Mouse (Mus musculus): ENCODE data around the gene Ak2. TPM values are rescaled to one million over a fixed set of nuclear protein-coding genes. Genes with fewer than 3 reads are reported as not detected.
A peak's percentile ranks its signal among the peaks of the same experiment; 100 is the strongest.

Ak2 gene
- polyA plus RNA-seq, 1 experiment from 2014 or later: 149 TPM

DNA sequence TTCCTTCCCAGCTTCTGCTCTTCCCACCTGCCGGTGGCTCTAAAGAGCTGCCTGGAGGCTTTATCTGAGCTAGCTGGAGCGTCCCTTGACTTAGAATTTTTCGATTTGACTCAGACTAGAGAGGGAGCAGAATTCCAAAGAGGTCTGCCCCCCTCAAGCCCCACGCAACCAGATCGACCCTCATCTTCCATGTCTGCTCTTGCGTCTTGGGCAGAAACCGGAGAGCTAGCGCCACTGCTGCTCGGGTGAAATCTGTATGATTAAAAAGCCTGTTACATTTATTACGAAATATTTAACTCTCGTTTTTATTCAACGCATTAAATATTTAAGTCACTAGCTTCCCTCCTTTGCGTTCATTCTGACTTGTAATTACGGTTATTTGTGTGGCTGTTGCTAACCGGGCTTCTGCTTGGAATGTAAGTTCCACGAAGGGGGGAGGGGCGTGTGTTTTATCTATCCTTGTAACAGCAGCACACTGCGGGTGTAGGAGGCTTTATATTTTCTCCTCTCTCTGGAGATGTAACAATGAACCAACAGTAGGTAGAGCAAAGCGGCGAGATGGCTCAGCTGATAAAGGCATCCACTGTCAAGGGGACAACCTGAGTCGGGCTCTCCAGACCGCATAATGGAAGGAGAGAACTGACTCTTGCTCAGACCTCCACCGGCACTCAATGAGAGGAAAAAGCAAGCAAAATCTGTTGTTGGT lies 57.7 kb downstream of the Ak2 start:
- Histone ChIP-seq H3K36me3 (no peaks in the 10 kb centered on the region), H3K27me3 (peaks cover 33% of the 10 kb centered on the region), H3K27ac (peak overlapping the region; percentile 66), H3K4me3 (peak overlapping the region; percentile 62), H3K4me1 (replicated peaks) (peaks cover 23% of the 10 kb centered on the region), H3K4me2 (peak overlapping the region; percentile 99), H3K9ac (peak overlapping the region; percentile 58), H3K9me3 (replicated peaks) (no peaks in the 10 kb centered on the region)
- ATAC-seq (replicated peaks; ENCODE audit: insufficient number of reproducible peaks, insufficient read depth, low FRiP score, low read depth): no peak
- 4% methylated on average over 23 of the region's 23 CpGs for WGBS

GRCm38 (mm10) chr4:129050365-129050764 lies 58.6 kb downstream of the Ak2 start:
- H3K27ac ChIP-seq: no peak overlapping the region
- no peaks in the 10 kb centered on the region for H3K9me3 ChIP-seq (replicated peaks)
- peaks cover 23% of the 10 kb centered on the region for H3K4me1 ChIP-seq (replicated peaks)
- no peak for ATAC-seq (replicated peaks; ENCODE audit: insufficient number of reproducible peaks, insufficient read depth, low FRiP score, low read depth)
- no peak overlapping the region for H3K4me2 ChIP-seq
- no peak overlapping the region for H3K9ac ChIP-seq
- H3K36me3 ChIP-seq: no peaks in the 10 kb centered on the region
- WGBS: 65% methylated on average over 4 of the region's 4 CpGs
- H3K27me3 ChIP-seq: peaks cover 32% of the 10 kb centered on the region
- no peak overlapping the region for H3K4me3 ChIP-seq

DNA sequence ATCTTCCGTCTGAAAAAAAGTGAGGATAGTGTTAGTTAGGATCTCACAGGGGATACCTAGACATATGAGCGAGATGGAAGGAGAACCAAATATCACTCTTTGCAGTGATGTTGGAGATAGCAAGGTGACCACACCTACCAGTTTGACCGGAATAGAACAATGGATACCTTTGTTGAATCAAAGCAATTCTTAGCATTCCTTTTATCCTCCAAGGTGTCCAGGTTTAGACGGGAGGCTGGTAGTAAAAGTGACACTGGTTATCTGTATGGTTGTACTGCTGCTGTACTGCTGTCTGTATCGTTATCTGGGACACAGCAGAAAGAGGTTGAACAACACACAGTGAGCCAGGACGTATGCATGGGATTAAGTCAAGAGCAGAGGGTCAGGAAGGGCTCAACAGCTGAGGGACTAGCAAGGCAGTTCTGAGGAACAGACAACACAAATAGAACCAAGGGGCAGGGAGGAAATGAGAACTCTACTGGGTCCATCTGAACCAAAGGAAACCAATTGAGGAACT lies 59.2 kb downstream of the Ak2 start:
- no peak overlapping the region for H3K4me2 ChIP-seq
- H3K4me3 ChIP-seq: no peak overlapping the region
- H3K36me3 ChIP-seq: no peaks in the 10 kb centered on the region
- H3K27me3 ChIP-seq: peaks cover 28% of the 10 kb centered on the region
- no peak for ATAC-seq (replicated peaks; ENCODE audit: insufficient number of reproducible peaks, insufficient read depth, low FRiP score, low read depth)
- no peak overlapping the region for H3K9ac ChIP-seq
- peaks cover 23% of the 10 kb centered on the region for H3K4me1 ChIP-seq (replicated peaks)
- 47% methylated on average over 6 of the region's 6 CpGs for WGBS
- H3K27ac ChIP-seq: no peak overlapping the region
- H3K9me3 ChIP-seq (replicated peaks): no peaks in the 10 kb centered on the region

DNA sequence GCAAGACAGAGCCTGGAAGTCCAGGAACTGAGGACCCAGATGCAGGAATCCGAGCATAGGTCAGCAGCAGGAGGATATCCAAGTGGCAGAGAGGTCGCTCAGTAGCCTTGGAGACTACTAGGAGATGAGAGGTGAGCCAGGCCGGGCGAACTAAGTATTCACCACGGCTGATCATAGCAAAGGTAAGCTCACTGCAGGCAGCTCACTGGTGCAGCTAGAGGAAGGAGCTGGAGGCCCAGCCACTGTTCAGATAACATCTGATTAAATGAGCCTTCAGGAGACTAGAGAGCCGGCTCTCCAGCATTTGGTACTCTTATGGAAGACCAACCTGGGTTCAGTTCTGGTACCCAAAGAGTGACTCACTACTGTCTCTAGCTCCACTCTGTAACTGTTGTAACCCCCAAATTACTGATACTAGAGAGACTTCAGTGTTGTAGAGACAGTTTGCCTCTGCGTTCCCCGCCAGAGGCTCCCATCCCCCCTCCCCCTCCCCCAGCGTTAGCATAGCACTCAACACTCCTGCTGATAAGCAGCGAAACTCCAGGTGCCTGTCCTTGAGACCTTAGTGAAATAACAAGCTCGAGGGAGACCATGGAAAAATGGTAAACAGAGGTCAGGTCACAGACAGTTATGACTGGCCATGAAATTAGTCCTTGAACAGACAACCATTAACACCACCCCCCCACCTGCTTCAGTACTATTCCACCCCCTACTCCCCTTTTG lies 59.9 kb downstream of the Ak2 start:
- H3K9me3 ChIP-seq (replicated peaks): no peaks in the 10 kb centered on the region
- no peak overlapping the region for H3K9ac ChIP-seq
- no peak overlapping the region for H3K4me2 ChIP-seq
- H3K36me3 ChIP-seq: no peaks in the 10 kb centered on the region
- peaks cover 23% of the 10 kb centered on the region for H3K4me1 ChIP-seq (replicated peaks)
- ATAC-seq (replicated peaks; ENCODE audit: insufficient number of reproducible peaks, insufficient read depth, low FRiP score, low read depth): no peak
- peaks cover 22% of the 10 kb centered on the region for H3K27me3 ChIP-seq
- WGBS: 16% methylated on average over 11 of the region's 11 CpGs
- H3K27ac ChIP-seq: no peak overlapping the region
- no peak overlapping the region for H3K4me3 ChIP-seq

DNA sequence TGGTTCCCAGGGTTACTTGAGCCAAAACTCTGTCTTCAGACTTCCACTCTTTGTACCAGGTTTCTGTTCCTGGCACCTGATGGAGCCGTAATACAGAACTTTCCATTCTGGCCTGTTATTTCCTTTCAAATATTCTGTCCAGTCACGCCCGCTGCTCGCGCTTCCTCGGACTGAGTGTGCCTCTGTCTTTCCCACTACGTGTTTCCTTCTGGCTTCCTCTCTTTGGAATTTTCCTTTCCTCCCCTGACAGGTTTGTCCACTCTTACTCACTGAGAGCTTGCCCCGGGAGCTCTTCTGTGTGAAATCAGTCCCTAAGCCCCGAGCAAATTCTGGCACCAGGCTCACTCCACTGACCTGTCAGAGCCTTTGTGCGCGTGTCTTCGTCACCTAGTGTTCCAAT lies 63.0 kb downstream of the Ak2 start:
- Histone ChIP-seq H3K4me3 (no peak overlapping the region), H3K4me1 (replicated peaks) (peaks cover 29% of the 10 kb centered on the region), H3K4me2 (no peak overlapping the region), H3K9ac (no peak overlapping the region), H3K27ac (no peak overlapping the region), H3K36me3 (no peaks in the 10 kb centered on the region), H3K9me3 (replicated peaks) (no peaks in the 10 kb centered on the region), H3K27me3 (peaks cover 9% of the 10 kb centered on the region; the same call in 1 of the 2 replicates)
- ATAC-seq (replicated peaks; ENCODE audit: insufficient number of reproducible peaks, insufficient read depth, low FRiP score, low read depth): no peak
- 67% methylated on average over 12 of the region's 12 CpGs for WGBS

GRCm38 (mm10) chr4:129055562-129055961 lies 63.8 kb downstream of the Ak2 start:
- no peak overlapping the region for H3K9ac ChIP-seq
- H3K9me3 ChIP-seq (replicated peaks): no peaks in the 10 kb centered on the region
- no peak overlapping the region for H3K27ac ChIP-seq
- no peak overlapping the region for H3K4me3 ChIP-seq
- H3K4me1 ChIP-seq (replicated peaks): peaks cover 31% of the 10 kb centered on the region
- ATAC-seq (replicated peaks; ENCODE audit: insufficient number of reproducible peaks, insufficient read depth, low FRiP score, low read depth): no peak
- no peak overlapping the region for H3K4me2 ChIP-seq
- H3K36me3 ChIP-seq: no peaks in the 10 kb centered on the region
- WGBS: 81% methylated on average over 5 of the region's 5 CpGs
- H3K27me3 ChIP-seq: 0 out of 2 replicates have a peak, but pooled peaks cover 5% of the 10 kb centered on the region

GRCm38 (mm10) chr4:129057533-129058206 lies 65.9 kb downstream of the Ak2 start:
- peaks cover 19% of the 10 kb centered on the region for H3K4me1 ChIP-seq (replicated peaks)
- ATAC-seq (replicated peaks; ENCODE audit: insufficient number of reproducible peaks, insufficient read depth, low FRiP score, low read depth): peak; percentile 95
- peak overlapping the region; percentile 92 for H3K27ac ChIP-seq
- H3K4me3 ChIP-seq: peak overlapping the region; percentile 93
- H3K4me2 ChIP-seq: peak overlapping the region; percentile 100
- no peaks in the 10 kb centered on the region for H3K9me3 ChIP-seq (replicated peaks)
- no peaks in the 10 kb centered on the region for H3K27me3 ChIP-seq
- peak overlapping the region; percentile 95 for H3K9ac ChIP-seq
- 4% methylated on average over 44 of the region's 44 CpGs for WGBS
- H3K36me3 ChIP-seq: no peaks in the 10 kb centered on the region

- peaks cover 19% of the 10 kb centered on the region for H3K4me1 ChIP-seq (replicated peaks)
- H3K36me3 ChIP-seq: no peaks in the 10 kb centered on the region
- H3K4me2 ChIP-seq: peak within 1 kb of the TSS; percentile 100
- peak; percentile 52 for ATAC-seq (replicated peaks; ENCODE audit: insufficient number of reproducible peaks, insufficient read depth, low FRiP score, low read depth)
- H3K4me3 ChIP-seq: peak within 1 kb of the TSS; percentile 93
- peak within 1 kb of the TSS; percentile 92 for H3K27ac ChIP-seq
- no peaks in the 10 kb centered on the region for H3K27me3 ChIP-seq
- under 1% methylated on average over 80 of the region's 107 CpGs for WGBS
- no peaks in the 10 kb centered on the region for H3K9me3 ChIP-seq (replicated peaks)
- H3K9ac ChIP-seq: peak within 1 kb of the TSS; percentile 95
Observed at GRCm38 (mm10) chr4:129058207-129059092, 66.7 kb downstream of the Ak2 start, which contains the start of gene Rnf19b. TSS of gene Rnf19b (plus strand) at chr4:129058271.

DNA sequence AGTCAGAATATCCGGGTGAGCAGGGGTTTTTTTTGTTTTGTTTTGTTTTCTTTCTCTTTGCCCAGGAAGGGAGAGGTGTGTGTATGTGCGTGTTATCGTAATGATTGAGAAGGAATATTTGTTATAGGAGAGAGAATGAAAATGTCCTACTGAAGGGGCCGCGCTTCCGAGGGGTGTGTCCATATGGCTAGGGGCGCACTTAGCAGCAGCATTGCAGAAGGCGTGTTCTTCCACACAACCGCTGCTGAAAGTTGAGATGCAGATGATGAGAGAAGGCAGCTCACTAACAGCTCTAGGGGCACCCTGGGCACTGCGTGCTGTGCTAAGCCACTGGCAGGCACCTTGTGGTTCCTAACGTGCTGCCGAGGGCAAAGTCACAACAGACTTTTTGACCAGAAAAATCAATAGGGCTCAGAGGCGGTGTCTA lies 67.4 kb downstream of the Ak2 start:
- WGBS: 4% methylated on average over 13 of the region's 13 CpGs

GRCm38 (mm10) chr4:129059922-129060321 lies 68.2 kb downstream of the Ak2 start:
- Histone ChIP-seq H3K4me2 (peak overlapping the region; percentile 100), H3K4me3 (peak overlapping the region; percentile 93), H3K27me3 (no peaks in the 10 kb centered on the region), H3K9ac (peak overlapping the region; percentile 95; the same call in 1 of the 2 replicates), H3K27ac (no peak overlapping the region), H3K4me1 (replicated peaks) (peaks cover 19% of the 10 kb centered on the region), H3K9me3 (replicated peaks) (no peaks in the 10 kb centered on the region), H3K36me3 (no peaks in the 10 kb centered on the region)
- no peak for ATAC-seq (replicated peaks; ENCODE audit: insufficient number of reproducible peaks, insufficient read depth, low FRiP score, low read depth)
- 42% methylated on average over 4 of the region's 4 CpGs for WGBS

More for the DNA sequence above, 67.4 kb downstream of the Ak2 start:
- H3K36me3 ChIP-seq: no peaks in the 10 kb centered on the region
- peak overlapping the region; percentile 93 for H3K4me3 ChIP-seq
- H3K4me1 ChIP-seq (replicated peaks): peaks cover 19% of the 10 kb centered on the region
- H3K4me2 ChIP-seq: peak overlapping the region; percentile 100
- H3K27me3 ChIP-seq: no peaks in the 10 kb centered on the region
- peak overlapping the region; percentile 95 for H3K9ac ChIP-seq
- no peaks in the 10 kb centered on the region for H3K9me3 ChIP-seq (replicated peaks)
- H3K27ac ChIP-seq: peak overlapping the region; percentile 92
- ATAC-seq (replicated peaks; ENCODE audit: insufficient number of reproducible peaks, insufficient read depth, low FRiP score, low read depth): no peak
